Mouse (Mus musculus) lung, embryonic 15.5 days (tissue): ENCODE measurements at regions not wholly inside any gene's neighbourhood (a gene's known extent, or its start where the extent isn't known, plus 50 kb on each side); places are given as distances from the start of the nearest gene placed in this dataset.

ENCODE experiments used
- ATAC-seq: fragments of 200-750 bp; cut with Nextera tagmentation; 2 replicates; pipeline ENCODE4 v1.8.0; 2017; ENCODE audit warnings: moderate number of reproducible peaks, borderline replicate concordance; ENCODE audit not compliant: low FRiP score, low TSS enrichment; ENCODE audit errors: extremely low read depth
- H3K27ac ChIP-seq: fragments of 300-500 bp; sonication (generic); 2 replicates; pipeline ENCODE4 v1.5.1; 2015; ENCODE audit warnings: moderate library complexity, mild to moderate bottlenecking, inconsistent platforms
- H3K27me3 ChIP-seq: fragments of 300-500 bp; sonication (generic); 2 replicates; pipeline ENCODE4 v1.6.1; 2015; ENCODE audit warnings: inconsistent platforms
- H3K36me3 ChIP-seq: fragments of 300-500 bp; sonication (generic); 2 replicates; pipeline ENCODE4 v1.6.1; 2015; ENCODE audit warnings: inconsistent platforms
- H3K4me1 ChIP-seq: fragments of 300-500 bp; sonication (generic); 2 replicates; pipeline ENCODE4 v1.6.1; 2015; ENCODE audit warnings: inconsistent platforms
- H3K4me2 ChIP-seq: fragments of 300-500 bp; sonication (generic); 2 replicates; pipeline ENCODE4 v1.6.1; 2015; ENCODE audit warnings: inconsistent platforms, mild to moderate bottlenecking, moderate library complexity
- H3K4me3 ChIP-seq: fragments of 300-500 bp; sonication (generic); 2 replicates; pipeline ENCODE4 v1.5.1; 2015; ENCODE audit warnings: mild to moderate bottlenecking, inconsistent platforms
- H3K9ac ChIP-seq: fragments of 300-500 bp; sonication (generic); 2 replicates; pipeline ENCODE4 v1.6.1; 2015; ENCODE audit warnings: inconsistent platforms
- H3K9me3 ChIP-seq: fragments of 300-500 bp; sonication (generic); 2 replicates; pipeline ENCODE4 v1.6.1; 2016; ENCODE audit warnings: inconsistent platforms
- WGBS: fragments of 180-500 bp; shearing (Covaris S2); methylation state at CpG from one replicate; pipeline ENCODE4 v1.1.7; 2015; 5-methylcytosine and 5-hydroxymethylcytosine counted together

DNA sequence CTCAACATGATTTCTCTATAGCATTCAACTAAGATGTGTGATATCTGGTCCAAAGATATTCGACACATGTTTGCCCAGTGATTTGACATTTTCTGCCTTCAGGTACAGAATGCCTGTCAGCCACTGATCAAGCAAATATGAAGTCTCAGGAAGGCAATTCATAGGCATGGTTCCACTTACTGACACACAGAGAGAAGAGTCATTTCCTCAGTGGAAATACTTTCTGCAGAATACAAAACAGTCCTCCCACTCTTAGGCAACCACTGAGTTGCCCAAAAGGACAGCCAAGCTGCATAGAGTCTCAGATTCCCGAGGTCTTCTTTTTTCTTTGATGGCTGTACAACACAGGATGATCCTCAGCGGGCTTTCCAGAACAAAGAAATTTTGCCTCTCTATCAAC is 110.9 kb downstream of the Ndufa4 start:
- no peaks in the 10 kb centered on the region for H3K27me3 ChIP-seq
- no peak for ATAC-seq
- WGBS = 66% methylated on average over 3 of the region's 3 CpGs
- H3K4me3 ChIP-seq = no peak overlapping the region
- H3K27ac ChIP-seq = no peak overlapping the region
- H3K9me3 ChIP-seq = no peaks in the 10 kb centered on the region
- no peaks in the 10 kb centered on the region for H3K36me3 ChIP-seq
- H3K4me2 ChIP-seq = no peak overlapping the region
- no peak overlapping the region for H3K9ac ChIP-seq
- no peaks in the 10 kb centered on the region for H3K4me1 ChIP-seq

DNA sequence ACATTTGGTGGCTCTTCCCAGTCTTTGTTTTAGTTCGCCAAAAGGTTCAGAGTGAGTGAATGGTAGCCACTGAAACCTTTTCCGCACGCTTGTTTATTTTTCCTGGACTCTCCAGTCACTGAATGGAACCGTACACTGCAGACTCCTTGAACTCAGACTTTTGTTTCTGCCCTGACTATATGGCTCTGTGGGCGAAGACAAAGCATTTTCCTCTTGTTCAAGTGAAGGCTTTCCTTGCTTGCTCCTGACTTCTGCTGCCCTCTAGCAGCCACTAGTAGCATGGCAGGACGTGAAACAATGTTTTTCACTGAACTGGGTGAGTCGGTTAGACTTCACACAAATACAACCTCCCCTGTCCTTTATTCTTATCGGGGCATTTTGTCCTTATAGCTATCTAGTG is 113.9 kb downstream of the Ndufa4 start:
- no peaks in the 10 kb centered on the region for H3K9me3 ChIP-seq
- no peak overlapping the region for H3K4me3 ChIP-seq
- H3K27me3 ChIP-seq = no peaks in the 10 kb centered on the region
- H3K4me1 ChIP-seq = no peaks in the 10 kb centered on the region
- H3K9ac ChIP-seq = no peak overlapping the region
- no peaks in the 10 kb centered on the region for H3K36me3 ChIP-seq
- no peak overlapping the region for H3K4me2 ChIP-seq
- no peak for ATAC-seq
- WGBS = 24% methylated on average over 8 of the region's 8 CpGs
- no peak overlapping the region for H3K27ac ChIP-seq

DNA sequence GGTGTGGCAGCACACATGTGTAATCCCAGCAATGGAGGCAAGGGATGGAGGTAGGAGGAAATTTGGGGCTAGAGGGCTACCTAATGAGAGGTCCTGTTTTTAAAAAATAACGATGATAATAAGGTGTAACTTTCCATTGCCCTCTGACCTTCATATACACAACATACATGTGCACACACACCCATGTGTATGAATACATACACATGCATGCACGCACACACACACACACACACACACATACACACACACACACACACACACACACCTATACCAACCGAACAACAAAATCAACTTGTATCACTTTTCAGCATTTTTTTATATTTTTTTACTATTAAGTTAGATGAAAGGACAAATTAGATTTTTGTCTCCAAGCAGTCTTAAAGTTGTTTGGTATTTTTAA is 115.1 kb downstream of the Ndufa4 start:
- H3K27ac ChIP-seq = no peak overlapping the region
- WGBS = 84% methylated on average over 3 of the region's 3 CpGs
- no peak overlapping the region for H3K4me2 ChIP-seq
- no peaks in the 10 kb centered on the region for H3K4me1 ChIP-seq
- H3K36me3 ChIP-seq = no peaks in the 10 kb centered on the region
- no peaks in the 10 kb centered on the region for H3K27me3 ChIP-seq
- H3K9ac ChIP-seq = no peak overlapping the region
- H3K4me3 ChIP-seq = no peak overlapping the region
- no peak for ATAC-seq
- H3K9me3 ChIP-seq = no peaks in the 10 kb centered on the region

DNA sequence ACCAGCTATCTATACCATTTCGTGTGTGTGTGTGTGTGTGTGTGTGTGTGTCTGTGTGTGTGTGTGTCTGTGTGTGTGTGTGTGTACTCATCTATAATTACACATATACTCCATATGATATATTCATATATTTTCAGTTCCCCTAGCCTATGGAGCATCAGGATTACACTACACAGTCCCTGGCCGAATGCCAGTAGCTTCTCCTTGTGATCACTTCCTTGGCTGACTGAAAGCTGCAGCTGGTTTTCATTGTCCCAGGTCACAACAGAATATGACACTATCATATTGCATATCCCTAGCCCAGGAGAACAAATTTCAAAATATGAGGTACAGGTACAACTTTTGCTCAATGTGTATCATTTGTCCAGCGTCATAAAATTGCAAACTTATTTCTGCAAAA is 116.2 kb downstream of the Ndufa4 start:
- no peak overlapping the region for H3K27ac ChIP-seq
- no peaks in the 10 kb centered on the region for H3K4me1 ChIP-seq
- H3K27me3 ChIP-seq = no peaks in the 10 kb centered on the region
- 53% methylated on average over 3 of the region's 3 CpGs for WGBS
- H3K9ac ChIP-seq = no peak overlapping the region
- H3K9me3 ChIP-seq = no peaks in the 10 kb centered on the region
- H3K36me3 ChIP-seq = no peaks in the 10 kb centered on the region
- no peak overlapping the region for H3K4me2 ChIP-seq
- no peak overlapping the region for H3K4me3 ChIP-seq
- no peak for ATAC-seq

DNA sequence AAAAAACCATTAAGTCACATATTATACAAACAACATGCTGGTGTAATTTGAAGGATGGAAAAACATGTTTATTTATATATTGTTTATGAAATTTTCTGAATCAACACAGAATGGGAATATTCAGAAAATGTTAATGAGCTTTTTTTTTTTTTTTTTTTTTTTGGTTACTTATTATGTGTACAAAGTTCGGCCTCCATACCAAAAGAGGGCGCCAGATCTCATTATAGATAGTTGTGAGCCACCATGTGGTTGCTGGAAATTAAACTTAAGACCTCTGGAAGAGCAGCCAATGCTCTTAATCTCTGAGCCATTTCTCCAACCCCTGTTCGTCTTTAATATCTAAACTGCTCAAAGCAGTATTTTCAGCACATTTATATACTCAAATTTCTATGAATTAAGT is 133.3 kb downstream of the Ndufa4 start:
- ATAC-seq = no peak
- Histone ChIP-seq H3K4me1 (no peaks in the 10 kb centered on the region), H3K27ac (no peak overlapping the region), H3K4me3 (no peak overlapping the region), H3K36me3 (no peaks in the 10 kb centered on the region), H3K27me3 (no peaks in the 10 kb centered on the region), H3K9me3 (no peaks in the 10 kb centered on the region), H3K4me2 (no peak overlapping the region), H3K9ac (no peak overlapping the region)
- 88% methylated on average over 3 of the region's 3 CpGs for WGBS

DNA sequence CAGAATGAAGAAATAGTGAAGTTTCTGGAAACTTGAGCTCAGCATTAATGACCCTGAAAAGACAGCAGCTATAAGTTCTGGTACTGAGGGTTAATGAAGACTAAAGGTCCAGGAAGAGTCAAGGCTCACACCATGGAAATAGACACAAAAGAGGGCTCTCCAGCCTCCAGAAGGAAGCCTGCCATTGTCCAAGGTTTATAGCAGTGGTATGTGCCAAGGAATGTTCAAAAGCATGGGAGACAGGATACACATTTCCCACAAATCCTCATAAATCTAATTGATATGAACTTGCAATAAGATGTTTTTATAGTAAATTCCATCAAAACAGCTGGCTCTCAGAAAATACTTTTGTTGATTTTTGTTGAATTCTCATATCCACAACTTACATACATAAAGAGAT is 144.4 kb downstream of the Ndufa4 start:
- Histone ChIP-seq H3K4me3 (no peak overlapping the region), H3K27me3 (no peaks in the 10 kb centered on the region), H3K27ac (no peak overlapping the region), H3K9ac (no peak overlapping the region), H3K9me3 (no peaks in the 10 kb centered on the region), H3K4me2 (no peak overlapping the region), H3K36me3 (no peaks in the 10 kb centered on the region), H3K4me1 (no peaks in the 10 kb centered on the region)
- no peak for ATAC-seq

DNA sequence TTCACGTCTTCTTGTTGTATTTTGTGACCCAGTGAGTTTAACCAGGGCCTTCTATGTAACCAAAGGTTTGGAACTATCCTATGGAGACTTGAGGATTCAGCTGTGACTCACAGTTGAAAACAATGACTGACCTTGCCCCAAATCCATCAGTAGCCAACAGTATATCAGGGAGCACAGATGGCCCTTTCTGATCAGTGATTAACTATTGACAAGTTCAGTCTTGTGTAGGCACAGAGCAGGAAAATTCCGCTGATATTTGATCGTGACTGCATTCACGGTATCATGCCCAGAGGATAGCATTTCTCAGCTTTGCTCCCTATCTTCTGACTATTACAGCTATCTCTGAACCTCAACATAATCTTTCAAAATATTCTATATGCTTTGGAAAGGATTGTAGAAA is 169.6 kb downstream of the Ndufa4 start:
- H3K4me3 ChIP-seq = no peak overlapping the region
- no peak overlapping the region for H3K4me2 ChIP-seq
- no peak overlapping the region for H3K27ac ChIP-seq
- H3K27me3 ChIP-seq = no peaks in the 10 kb centered on the region
- H3K36me3 ChIP-seq = no peaks in the 10 kb centered on the region
- whole genome bisulfite sequencing = 75% methylated on average over 4 of the region's 4 CpGs
- H3K9ac ChIP-seq = no peak overlapping the region
- ATAC-seq = no peak
- H3K4me1 ChIP-seq = no peaks in the 10 kb centered on the region
- no peaks in the 10 kb centered on the region for H3K9me3 ChIP-seq

DNA sequence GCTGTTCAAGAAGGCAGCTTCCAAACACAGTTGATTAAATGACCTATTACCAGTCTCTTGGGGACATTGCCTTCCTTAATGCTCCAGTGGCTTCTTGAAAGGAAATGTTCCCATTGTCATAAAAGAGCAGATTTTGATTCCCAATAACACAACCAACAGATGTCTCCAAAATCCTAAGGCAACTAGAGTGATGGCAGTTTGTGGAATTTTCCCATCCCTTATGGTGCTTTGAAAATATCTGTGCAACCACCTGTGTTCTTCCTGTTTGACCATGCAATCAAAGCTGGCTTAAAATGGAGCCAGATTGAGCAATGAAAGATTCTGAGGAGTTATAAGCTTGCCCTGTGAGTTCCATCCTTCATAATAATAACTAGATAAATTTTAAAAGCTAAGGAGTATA is 176.2 kb downstream of the Ndufa4 start:
- no peaks in the 10 kb centered on the region for H3K9me3 ChIP-seq
- no peak overlapping the region for H3K4me3 ChIP-seq
- H3K4me2 ChIP-seq = no peak overlapping the region
- H3K27me3 ChIP-seq = no peaks in the 10 kb centered on the region
- no peaks in the 10 kb centered on the region for H3K4me1 ChIP-seq
- ATAC-seq = no peak
- H3K9ac ChIP-seq = no peak overlapping the region
- H3K27ac ChIP-seq = no peak overlapping the region
- H3K36me3 ChIP-seq = no peaks in the 10 kb centered on the region

DNA sequence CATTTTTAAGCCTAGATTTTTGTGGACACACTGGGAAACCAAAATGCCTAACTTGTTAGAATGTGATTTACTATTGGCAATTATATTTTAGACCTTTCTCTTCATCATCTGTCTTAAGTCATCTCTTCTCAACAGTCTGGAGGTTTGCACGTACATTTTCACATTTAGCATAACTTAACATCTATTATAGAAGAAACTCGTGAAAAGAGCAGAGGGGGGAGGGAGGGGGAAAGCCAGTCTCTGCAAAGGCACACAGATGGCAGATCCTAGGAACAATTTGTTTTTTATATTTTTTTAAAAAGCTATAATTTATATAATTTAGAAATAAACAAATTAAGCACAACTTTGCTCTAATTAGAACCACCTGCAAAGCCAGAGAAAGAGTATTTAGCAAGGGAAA is 176.6 kb downstream of the Ndufa4 start:
- H3K36me3 ChIP-seq = no peaks in the 10 kb centered on the region
- no peak overlapping the region for H3K4me3 ChIP-seq
- H3K4me2 ChIP-seq = no peak overlapping the region
- ATAC-seq = no peak
- no peaks in the 10 kb centered on the region for H3K4me1 ChIP-seq
- H3K27ac ChIP-seq = no peak overlapping the region
- WGBS = 60% methylated on average over 2 of the region's 2 CpGs
- no peak overlapping the region for H3K9ac ChIP-seq
- H3K27me3 ChIP-seq = no peaks in the 10 kb centered on the region
- H3K9me3 ChIP-seq = no peaks in the 10 kb centered on the region

DNA sequence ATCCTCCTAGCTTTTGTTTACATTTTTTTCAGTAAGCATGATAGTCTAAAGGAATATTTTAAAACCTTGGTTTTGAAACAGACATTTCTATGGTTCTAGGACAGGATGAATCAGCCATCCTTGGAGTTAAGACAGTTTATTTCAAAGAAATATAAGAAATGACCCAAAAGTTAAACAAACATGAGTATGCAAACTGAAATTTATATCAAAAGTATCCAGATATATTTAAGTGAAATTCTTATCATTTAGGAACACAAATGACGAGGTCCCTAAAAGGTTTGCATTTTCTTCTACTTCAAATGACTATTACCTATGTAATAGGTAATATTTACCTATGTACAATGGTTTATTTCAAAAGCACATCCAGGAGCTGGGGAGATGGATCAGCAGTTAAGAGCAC is 179.5 kb downstream of the Ndufa4 start:
- Histone ChIP-seq H3K27me3 (no peaks in the 10 kb centered on the region), H3K4me1 (no peaks in the 10 kb centered on the region), H3K4me2 (no peak overlapping the region), H3K4me3 (no peak overlapping the region), H3K27ac (no peak overlapping the region), H3K9ac (no peak overlapping the region), H3K36me3 (no peaks in the 10 kb centered on the region), H3K9me3 (no peaks in the 10 kb centered on the region)
- WGBS = 64% methylated on average over 1 of the region's 1 CpGs
- no peak for ATAC-seq

DNA sequence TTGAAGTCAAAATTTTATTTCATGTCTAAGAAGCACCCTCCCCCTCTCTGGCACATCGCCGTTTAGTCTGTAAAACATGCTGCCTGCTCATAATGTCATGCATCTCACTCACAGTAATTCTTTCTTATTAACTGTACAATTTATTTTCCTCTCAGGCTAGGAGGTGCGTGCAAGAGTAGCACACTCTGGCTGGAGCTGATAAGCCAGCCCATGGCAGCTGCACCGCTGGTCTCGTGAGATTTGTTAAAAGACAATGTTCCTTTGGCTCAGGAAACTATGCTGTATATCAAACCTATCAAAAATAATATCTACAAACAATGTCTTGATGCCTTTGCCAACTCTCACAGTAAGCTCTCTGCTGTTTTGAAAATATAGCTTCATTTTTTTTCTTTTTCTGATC is 179.9 kb downstream of the Ndufa4 start:
- 41% methylated on average over 5 of the region's 5 CpGs for WGBS
- peak; percentile 55; the same call in 1 of the 2 replicates for ATAC-seq

DNA sequence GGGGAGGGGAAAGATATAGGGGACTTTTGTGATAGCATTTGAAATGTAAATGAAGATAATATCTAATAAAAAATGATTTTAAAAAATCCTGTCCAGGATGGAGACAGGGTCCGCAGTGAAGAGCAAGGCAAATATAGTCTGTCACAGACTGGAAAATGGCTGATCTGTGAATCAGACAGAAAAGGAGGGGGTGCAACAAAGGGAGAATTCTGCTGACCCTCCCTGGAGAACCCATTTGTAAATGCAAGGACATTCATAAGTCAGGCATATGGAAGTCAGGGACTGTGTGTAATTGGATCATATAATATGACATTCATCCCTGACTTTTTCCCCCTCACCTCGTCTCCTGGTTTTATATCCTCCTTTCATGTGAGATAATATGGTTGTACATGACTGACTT is 183.8 kb downstream of the Ndufa4 start:
- no peak overlapping the region for H3K4me2 ChIP-seq
- H3K9ac ChIP-seq = no peak overlapping the region
- no peak for ATAC-seq
- H3K36me3 ChIP-seq = no peaks in the 10 kb centered on the region
- no peaks in the 10 kb centered on the region for H3K4me1 ChIP-seq
- H3K4me3 ChIP-seq = no peak overlapping the region
- no peaks in the 10 kb centered on the region for H3K9me3 ChIP-seq
- no peaks in the 10 kb centered on the region for H3K27me3 ChIP-seq
- 74% methylated on average over 2 of the region's 2 CpGs for WGBS
- H3K27ac ChIP-seq = no peak overlapping the region

More for the DNA sequence above, 179.9 kb downstream of the Ndufa4 start:
- no peaks in the 10 kb centered on the region for H3K9me3 ChIP-seq
- no peak overlapping the region for H3K4me3 ChIP-seq
- no peaks in the 10 kb centered on the region for H3K4me1 ChIP-seq
- no peaks in the 10 kb centered on the region for H3K36me3 ChIP-seq
- no peak overlapping the region for H3K27ac ChIP-seq
- no peak overlapping the region for H3K4me2 ChIP-seq
- no peak overlapping the region for H3K9ac ChIP-seq
- no peaks in the 10 kb centered on the region for H3K27me3 ChIP-seq

DNA sequence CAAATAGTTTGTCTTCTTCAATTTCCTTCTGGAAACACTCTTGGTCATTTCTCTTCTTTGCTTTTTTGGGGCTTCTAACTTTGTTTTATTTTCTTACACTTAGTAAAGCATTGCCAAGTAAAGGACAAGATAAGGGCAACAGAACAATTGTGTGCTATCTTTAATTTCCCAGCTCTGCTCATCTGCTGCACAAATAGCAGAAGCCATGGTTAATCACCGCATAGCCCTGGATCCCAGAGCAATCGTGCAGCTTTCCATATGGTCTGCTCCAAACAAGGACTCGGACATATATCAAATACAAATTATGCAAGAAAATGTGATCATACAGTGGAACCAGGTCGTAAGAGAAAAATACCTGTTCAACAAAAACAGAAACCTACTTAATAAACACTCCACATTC is 187.0 kb downstream of the Ndufa4 start:
- Histone ChIP-seq H3K4me2 (no peak overlapping the region), H3K4me3 (no peak overlapping the region), H3K36me3 (no peaks in the 10 kb centered on the region), H3K9ac (no peak overlapping the region), H3K9me3 (no peaks in the 10 kb centered on the region), H3K27me3 (no peaks in the 10 kb centered on the region), H3K4me1 (no peaks in the 10 kb centered on the region), H3K27ac (no peak overlapping the region)
- 66% methylated on average over 4 of the region's 4 CpGs for WGBS
- ATAC-seq = no peak
